Mouse (Mus musculus) MEL-GATA-1-ER (cell line): Measurements from ENCODE around the gene Jak3.
"Not testable (repeated sequence)": the region's sequence is repeated elsewhere in the genome, so short reads cannot be mapped to it uniquely, and the experiment has no call there.

Experiments used
- DNase-seq: peaks from one replicate; pipeline ENCODE4 v3.0.0-alpha.2; 2012; ENCODE audit warnings: low read depth; ENCODE audit errors: extremely low read depth

Jak3 gene

DNA sequence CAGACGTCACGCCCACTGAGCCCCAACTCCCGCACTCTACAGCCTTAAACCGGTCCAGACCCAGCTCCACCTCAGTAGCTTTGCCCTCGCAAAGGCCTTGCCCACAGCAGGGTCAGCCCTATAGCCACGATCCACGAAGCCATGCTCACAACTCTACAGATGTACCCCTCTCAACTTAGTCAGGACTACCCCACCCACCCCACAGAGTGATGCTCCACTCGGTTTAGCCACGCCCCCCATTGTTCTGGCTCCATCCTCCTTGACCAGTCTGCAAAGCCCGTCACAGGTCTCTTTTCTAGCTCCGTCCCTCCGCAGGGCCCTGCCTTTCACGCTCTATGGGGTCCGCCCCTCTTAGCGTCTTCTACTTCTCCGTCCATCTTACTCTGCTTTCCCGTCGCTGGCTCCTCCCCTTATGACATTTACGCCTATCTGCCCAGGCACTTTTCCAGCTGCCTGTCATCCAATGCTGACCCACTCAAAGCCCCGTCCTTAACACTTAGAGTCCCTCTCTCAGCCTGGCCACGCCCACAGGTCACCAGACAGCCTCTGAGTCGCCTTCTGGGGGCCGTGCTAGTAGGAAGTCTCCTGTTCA, 10.1 kb downstream of the Jak3 start:
- DNase-seq = no peak

DNA sequence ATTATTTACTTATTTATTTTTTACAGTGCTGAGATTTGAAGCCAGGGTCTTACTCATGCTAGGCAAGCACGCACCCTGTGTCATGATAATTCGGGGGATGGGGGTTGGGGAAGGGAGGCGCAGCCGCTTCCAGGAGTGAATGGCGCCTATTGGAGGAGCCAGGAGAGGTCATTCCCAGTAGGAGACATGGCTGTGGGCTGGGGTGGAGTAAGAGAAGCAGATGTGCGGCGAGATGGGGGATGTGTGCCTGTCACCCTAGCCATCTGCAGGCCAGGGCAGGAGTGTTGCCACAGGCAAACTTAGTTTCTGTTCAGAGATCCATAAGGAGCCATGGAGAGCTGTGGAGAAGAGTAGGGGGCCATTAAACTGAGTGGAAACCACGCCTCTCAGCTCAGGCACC, 11.5 kb downstream of the Jak3 start:
- DNase-seq = no peak

DNA sequence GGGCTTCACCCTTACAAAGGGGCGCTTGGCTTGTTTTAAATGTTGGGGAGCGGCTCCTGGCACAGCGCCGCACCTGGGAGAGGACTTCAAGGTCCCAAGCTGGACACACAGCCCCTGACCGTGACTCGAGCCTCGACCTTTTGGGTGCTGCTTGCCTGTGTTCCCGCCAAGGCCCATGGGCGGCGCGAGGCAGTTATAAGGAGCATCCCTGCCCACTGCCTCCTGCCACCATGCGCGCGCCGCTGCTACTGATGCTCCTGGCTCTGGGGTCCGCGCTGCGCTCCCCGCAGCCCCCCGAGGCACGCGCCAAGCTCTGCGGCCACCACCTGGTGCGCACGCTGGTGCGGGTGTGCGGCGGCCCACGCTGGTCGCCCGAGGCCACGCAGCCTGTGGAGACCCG, 12.9 kb downstream of the Jak3 start, which contains the start of gene Insl3:
Gene Insl3, plus strand, starts transcription at position 187 of the 400 bp plus-strand sequence.
- DNase-seq = no peak

DNA sequence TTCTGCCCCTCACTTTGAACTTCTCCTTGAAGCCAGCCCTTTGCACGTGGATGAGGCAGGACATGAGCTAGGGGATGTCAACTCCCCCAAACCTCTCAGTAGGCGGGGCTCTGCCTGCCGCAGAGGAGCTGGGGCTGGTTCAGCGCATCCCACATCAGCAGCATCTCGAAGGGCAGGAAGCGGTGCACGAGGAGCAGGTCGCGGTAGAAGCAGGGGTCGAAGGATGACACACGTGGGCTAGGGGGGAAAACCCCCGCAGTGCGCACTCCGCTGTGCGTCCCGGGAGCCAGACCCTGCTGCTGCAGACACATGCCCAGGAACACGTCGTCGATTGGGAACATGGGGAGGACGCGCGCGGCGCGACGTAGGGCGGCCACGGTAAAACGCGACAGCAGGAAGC, 16.4 kb downstream of the Jak3 start:
- no peak for DNase-seq

DNA sequence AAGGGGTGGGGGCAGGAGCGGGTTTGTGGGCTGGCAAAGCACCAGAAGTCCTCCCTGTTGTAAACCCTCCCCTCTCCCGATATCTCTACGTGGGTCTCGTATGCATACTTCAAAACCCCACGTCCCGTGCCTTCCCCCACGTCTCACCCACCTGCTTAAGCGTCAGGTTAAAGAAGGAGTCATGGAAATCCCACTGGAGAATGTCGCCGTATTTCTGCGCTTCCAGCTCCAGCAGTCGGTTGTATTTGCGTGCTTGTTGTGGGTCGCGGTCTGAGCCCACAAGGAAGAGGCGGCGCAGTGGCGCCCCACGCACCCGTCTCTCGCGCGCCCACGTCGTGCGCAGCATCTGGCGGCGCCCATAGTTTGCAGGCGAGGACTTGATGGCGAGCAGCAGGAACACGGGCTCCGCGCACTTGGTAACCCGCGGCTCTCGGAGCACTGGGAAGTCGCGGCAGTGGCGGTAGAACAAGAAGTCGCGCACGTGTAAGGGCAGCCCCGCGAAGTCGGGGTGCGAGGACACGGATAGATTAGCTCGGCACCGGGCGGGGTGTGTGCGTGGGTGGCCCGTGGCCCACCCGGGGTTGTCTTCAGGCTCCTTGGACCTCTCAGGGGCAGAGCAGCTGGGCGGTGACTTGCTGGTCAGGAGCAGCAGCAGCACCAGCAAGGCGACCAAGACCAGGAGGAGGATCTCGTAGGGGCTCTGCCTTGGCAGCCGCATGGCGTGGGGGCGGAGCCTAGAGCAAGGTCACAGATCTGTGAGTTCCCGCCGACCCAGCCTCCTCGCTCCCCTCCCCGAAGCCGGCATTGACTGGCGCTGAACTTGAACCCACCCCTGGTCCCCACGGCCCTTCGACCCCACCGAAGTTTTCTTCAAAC, 17.3 kb downstream of the Jak3 start:
- no peak for DNase-seq

DNA sequence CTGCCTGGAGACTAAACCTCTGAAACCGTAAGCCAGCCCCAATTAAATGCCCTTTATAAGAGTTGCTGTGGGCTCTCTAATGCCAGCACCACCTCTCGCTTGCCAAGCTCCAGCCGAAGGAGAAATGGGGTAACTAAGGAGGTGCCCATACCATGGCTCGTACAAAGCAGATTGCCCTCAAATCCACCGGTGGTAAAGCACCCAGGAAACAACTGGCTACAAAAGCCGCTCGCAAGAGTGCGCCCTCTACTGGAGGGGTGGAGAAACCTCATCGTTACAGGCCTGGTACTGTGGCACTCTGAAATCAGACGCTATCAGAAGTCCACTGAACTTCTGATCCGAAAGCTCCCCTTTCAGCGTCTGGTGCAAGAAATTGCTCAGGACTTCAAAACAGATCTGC, 19.4 kb downstream of the Jak3 start:
- DNase-seq = not testable (repeated sequence)

DNA sequence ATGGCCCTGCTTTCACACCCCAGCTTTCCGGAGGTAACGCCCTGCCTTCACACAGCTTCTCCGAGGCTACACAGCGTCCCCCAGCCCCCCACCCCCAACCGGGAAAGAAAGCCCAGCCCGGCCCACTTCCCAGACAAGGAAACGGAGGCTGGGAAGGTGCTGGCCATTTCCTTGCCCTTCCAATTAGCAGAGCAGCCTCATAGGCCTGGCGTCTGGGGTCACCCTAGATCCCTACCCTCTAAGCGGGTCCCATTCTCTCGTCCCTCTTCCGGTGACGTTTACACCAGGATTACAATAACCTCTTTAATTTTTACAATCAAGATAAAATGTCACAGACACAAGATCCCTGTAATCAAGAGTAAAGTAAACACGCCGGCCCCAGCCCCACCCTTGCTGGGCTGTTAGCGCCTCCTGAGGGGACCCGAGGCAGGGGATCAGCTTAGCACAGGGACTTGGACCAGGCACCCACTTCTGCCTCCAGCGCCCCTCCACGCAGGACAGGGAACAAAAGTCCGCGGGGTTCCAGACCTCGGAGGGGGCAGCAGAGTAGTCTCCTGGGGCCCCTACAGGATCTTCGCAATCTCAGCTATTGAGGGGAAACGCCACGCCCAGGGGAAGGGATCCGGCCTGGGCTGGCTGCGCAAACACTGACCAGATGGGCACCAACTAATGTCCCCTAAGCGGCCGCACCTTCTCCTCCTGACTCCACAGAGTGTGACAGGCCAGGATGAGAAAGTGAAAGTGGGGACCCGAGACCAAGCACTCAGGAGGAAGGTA, 24.6 kb downstream of the Jak3 start:
- no peak for DNase-seq

DNA sequence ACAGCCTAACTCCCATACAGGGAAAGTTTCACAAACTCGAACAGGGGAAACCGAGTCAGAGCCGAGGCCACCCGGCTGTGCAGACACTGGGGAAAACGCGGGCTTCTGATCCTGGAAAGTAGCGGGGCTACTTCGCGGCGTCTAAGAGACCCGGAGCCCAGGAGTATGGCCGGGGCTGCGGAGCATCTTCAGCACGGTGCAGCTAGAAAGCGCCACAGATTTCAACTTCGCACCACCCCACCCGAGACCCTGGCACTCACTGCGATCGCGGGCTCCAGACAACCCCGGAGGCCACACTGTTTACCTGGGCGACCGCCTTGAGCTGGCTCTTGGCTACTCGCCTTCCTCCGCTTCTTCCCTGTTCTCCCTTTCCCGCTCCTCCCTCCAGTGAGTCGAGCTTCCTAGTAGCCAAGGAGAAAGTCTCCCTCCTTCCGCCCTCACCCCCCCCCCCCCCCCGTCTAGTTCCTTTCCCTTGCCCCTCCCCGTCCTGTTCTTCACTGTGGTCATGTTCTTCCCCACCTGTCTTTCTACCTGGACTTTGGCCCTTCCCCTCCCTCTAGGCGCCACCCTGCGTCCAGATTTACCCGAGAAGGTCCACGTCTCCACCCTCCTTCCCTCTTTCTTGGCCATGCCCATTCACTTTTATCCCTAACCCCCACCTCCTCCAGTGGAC, 25.5 kb downstream of the Jak3 start, which contains the start of gene B3gnt3:
Gene B3gnt3, minus strand, starts transcription at position 376 of the 673 bp plus-strand sequence.
- DNase-seq = no peak

DNA sequence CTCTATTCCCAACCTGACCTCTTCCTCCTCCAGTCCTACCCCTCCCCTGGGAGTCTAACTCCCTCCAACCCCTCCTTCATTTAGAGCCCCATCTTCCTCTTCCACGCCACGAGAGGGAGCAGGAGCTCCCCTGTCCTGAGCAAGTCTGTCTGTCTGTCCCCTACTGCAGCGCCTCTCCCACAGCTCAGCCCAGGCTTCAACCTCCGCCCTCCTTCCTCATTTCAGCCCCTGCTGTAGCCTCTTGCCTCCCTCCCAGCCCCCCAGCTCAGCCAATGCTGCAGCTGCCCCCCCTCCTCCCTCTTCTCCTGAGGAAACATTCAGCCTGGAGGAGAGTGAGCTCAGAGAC, 26.0 kb downstream of the Jak3 start:
- peak; percentile 51 for DNase-seq

DNA sequence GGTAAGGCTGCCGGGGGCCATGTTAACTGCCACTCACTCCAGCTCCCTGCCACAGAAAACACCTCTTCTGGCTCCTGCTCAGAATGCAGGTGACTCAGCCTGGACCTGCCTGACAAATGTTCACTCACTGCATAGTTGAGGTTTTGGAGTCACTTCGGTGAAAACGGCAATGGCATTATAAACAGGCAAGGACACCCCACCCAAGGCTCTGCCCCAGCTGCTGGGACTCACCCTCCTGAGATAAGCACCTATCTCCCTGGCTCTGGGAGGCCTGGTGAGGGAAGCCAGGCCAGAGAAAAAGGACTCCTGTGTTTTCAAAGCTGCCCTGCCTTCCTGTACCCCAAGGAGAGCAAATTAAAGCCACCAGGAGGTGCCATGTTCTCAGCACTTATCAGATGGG, 26.8 kb downstream of the Jak3 start:
- peak; percentile 48 for DNase-seq

DNA sequence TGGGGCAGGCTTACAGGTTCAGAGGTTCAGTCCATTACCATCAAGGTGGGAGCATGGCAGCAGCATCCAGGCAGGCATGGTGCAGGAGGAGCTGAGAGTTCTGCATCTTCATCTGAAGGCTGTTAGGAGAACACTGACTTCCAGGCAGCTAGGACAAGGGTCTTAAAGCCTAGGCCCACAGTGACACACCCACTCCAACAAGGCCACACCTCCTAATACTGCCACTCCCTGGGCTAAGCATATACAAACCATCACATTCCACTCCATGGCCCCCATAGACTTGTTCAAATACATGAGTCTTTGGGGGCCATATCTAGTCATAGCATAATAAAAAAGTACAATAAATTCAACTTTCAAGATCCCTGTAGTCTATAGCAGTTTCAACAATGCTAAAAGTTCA, 27.3 kb downstream of the Jak3 start:
- not testable (repeated sequence) for DNase-seq

DNA sequence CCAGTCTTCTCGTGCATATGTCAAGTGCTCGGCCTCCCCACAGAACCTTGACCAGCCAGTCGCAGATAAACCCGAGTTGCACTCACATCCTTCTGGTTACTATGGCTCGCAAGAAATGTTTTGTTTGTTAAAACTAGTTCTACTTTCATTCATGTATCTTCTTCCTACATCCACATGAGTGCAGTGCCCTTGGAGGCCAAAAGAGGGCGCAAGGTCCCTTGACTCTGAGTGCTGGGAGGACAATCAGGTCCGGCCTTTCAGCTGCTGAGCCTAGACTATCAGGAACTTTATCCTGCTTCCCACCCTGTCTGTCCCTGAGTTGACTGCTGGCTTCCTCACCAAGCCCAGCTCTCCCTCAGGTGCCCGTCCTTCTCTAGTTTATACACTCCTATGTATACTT, 31.8 kb downstream of the Jak3 start:
- DNase-seq = peak; percentile 53

DNA sequence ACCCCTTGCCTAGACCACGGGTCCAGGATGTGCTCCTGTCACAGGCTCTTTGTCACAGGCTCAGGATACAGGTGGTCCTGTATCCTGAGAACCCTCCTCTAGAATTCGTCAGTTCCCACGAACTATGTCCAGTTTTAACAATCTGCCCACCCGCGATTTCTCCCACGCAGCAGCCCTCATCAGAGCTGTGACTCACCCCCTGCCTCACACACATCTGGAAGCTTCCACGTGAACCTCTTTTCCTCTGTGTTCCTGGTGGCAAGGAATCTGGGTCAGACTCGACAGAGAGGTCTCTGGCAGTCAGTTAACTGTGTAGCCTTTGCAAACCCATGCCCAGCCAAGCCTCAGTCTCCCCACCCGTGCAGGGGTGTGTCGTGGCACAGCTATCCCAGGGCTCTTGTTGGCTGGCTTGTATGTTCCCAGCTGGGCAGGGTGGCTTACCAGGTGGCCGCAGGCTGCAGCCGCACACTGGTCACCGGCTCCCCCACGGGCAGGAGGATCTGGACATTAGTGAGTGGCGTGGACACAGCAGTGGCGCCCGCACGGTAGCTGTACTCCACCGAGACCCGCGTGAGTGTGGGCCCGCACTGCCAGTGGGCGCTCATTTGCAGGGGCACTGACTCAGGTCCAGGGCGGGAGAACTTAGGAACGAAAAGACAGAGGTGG, 33.2 kb downstream of the Jak3 start:
- no peak for DNase-seq

DNA sequence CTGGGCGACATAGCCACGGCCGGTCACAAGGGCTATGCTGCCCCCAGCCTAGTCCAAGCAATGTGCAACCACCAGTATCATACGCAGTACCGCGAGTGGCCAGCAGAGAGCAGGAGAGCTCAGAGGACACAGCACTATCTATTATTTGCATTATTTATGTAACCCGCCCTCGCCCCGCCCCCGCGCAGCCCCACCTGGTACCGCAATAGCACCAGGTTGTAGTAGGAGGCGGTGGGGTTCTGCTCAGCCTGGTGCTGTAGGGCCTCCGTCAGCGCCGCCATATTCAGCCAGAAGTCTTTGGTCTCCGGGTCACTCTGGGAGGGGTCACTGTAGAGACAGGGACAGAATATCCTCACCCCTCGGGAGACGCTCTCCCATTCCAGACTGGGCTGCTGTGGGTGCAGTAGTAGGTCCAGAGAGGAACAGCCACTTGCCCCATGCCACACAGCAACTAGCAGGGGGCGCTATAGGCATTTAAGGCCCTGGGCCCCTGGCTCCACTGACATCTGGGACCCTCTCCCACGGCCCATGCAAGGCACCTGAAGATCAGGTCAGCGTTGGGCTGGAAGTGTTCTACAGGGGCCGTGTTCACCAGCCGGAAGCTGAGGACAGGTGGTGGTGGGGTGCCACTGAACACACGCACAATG, 33.8 kb downstream of the Jak3 start:
- DNase-seq = no peak

DNA sequence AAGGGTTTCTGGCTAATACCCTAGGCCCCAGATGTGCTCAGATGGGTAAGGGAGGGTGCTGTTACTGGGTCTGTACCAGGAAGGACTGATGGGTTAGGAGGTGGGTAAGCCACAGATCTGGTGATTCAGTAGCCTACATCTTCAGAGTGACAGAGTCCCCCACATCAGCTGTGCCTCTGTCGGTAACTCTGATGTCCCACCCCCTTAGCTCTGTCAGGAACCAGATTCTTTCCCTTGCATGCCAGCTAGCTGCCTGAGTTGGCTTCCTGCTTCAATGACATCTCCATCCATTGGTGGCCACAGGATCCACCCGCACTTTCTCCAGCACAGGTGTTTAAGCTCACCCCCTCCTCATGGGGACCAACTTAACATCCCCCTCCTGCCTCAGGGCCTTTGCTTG, 35.5 kb downstream of the Jak3 start:
- no peak for DNase-seq

DNA sequence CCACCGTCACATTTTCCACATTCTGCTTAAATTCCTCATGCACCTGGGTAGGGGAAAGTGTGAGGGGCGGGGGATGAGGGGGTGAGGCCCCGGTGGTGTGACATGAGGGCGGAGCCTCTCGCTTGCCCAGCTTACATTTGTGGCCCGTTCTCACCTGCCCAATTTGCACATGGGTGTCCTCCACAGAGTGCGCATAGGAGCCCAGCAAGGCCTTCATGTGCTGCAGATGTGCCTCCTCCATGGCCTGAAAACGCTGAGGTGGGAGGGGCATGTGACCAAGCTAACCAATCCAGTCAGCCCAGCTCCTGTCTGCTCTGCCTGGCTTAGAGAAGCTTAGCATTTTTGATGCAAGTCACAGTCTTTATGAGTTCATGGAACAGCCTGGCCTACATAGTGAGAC, 39.4 kb downstream of the Jak3 start:
- DNase-seq = no peak

DNA sequence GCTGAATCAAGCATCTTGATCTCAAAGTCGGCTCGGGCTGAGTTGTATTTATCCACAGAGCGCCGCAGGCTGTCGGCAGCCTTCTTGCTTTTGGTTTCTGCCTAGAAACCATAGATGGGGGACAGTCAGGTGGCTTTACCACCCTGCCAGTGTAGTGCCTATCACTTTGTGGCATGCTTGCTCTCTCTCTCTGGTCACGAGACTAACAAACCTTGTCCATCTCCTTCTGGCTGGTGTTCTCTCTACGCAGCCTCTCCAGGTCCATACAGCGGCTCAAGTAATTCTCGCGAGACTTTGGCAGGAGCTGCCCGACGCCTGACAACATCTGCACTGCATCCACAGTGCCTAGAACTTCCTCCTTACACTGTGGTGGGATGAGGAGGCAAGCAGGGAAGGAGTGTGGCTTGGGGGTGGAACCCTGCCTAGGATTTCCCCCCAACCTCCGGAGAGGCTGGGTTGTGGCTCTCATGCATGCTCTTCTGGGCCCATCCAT, 40.5 kb downstream of the Jak3 start:
- DNase-seq = no peak

DNA sequence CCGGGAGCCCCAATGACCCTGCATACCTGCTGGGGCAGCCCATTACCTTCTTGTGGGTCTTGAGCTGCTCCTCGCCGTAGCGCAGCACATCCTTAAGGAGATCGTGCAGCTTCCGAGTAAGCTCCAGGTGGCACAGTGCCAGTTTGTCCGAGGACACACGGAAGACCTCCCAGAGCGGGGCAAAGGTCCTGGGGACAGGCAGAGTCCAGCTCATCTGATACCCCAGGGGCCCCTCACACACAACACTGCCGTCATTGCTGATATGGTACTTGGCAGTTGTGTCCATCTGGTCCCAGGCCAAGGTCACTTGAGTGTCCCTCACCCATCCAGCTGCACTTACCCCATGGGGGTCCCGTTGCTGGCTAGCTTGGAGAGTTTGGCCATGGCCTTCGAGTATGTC, 41.0 kb downstream of the Jak3 start:
- no peak for DNase-seq

DNA sequence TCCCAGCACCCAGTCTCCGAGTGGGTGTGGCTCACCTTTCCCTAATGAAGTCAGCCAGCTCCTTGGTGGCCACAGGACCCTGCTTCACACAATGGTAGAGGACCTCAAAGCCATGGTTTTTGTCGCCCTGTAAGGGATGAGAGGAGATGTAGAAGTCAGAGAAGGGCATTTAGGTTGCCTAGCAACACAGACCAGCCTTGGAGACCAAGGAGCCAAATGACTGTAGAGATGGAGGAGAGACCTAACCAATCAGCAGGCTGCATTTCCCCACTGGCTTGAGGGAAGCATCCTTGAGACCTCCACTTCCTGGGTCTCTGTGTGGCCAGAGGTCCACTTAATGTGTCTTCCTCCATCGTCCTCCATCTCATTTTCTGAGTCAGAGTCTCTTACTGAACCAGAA, 42.2 kb downstream of the Jak3 start:
- DNase-seq = no peak

DNA sequence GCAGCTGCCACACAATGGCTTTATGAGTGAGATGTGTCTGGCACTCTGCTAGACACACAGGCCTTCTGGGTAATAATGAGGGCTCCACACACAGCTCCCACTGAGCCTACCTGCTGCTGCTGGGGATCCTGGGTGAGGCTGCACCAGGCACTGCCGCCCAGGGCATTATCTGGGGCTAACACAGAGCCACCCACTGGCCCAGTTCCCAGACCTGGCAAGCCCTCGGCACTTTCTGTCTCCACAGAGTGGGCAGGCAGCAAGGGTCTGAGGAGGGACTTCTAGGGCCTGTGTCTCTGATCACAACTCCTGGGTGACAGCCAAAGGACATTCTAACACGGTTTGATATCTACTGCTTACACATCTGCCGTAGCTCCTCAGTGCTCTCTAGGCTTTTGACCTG, 43.1 kb downstream of the Jak3 start:
- peak; percentile 52 for DNase-seq
